Mouse (Mus musculus) embryonic facial prominence, embryonic 12.5 days (tissue): ENCODE results near the gene Alox5. TPM values are rescaled to one million over a fixed set of nuclear protein-coding genes. Genes with fewer than 3 reads are reported as not detected.

Experiments used
- ATAC-seq: fragments of 200-750 bp; cut with Nextera tagmentation; 2 replicates; pipeline ENCODE4 v1.8.0; 2017; ENCODE audit not compliant: insufficient number of reproducible peaks, insufficient read depth, low FRiP score, low TSS enrichment
- H3K27ac ChIP-seq: fragments of 300-500 bp; sonication (generic); 2 replicates; pipeline ENCODE4 v1.5.1; 2016; ENCODE audit warnings: mild to moderate bottlenecking
- H3K27me3 ChIP-seq: fragments of 300-500 bp; sonication (generic); 2 replicates; pipeline ENCODE4 v1.6.1; 2016; ENCODE audit warnings: mild to moderate bottlenecking, moderate library complexity
- H3K36me3 ChIP-seq: fragments of 300-500 bp; sonication (generic); 2 replicates; pipeline ENCODE4 v1.6.1; 2016; ENCODE audit warnings: mild to moderate bottlenecking
- H3K4me1 ChIP-seq: fragments of 300-500 bp; sonication (generic); 2 replicates; pipeline ENCODE4 v1.6.1; 2016
- H3K4me2 ChIP-seq: fragments of 300-500 bp; sonication (generic); replicated peaks from 2 replicates; pipeline ENCODE4 v1.6.1; 2016; ENCODE audit warnings: mild to moderate bottlenecking, moderate library complexity
- H3K4me3 ChIP-seq: fragments of 300-500 bp; sonication (generic); 2 replicates; pipeline ENCODE4 v1.5.1; 2016; ENCODE audit warnings: mild to moderate bottlenecking
- H3K9ac ChIP-seq: fragments of 300-500 bp; sonication (generic); 2 replicates; pipeline ENCODE4 v1.6.1; 2016; ENCODE audit warnings: mild to moderate bottlenecking, moderate library complexity
- H3K9me3 ChIP-seq: fragments of 300-500 bp; sonication (generic); 2 replicates; pipeline ENCODE4 v1.6.1; 2016; ENCODE audit warnings: mild to moderate bottlenecking, moderate library complexity
- WGBS: fragments of 180-500 bp; shearing (Covaris S2); methylation state at CpG from one replicate; pipeline ENCODE4 v1.1.7; 2016; 5-methylcytosine and 5-hydroxymethylcytosine counted together
- polyA plus RNA-seq: library from polyadenylated mRNA; unstranded; fragments of >200 nt; fragmentation: Nextera tagmentation; extraction: Ambion mirVana; gene quantifications from 2 replicates; pipeline ENCODE4 v1.2.1, GENCODE M21; 2016

Gene Alox5
- polyA plus RNA-seq, 1 experiment from 2014 or later, result 0.92 TPM

GRCm38 (mm10) chr6:116416000-116416552, 44.9 kb downstream of the Alox5 start:
- no peak overlapping the region for H3K27ac ChIP-seq
- H3K9me3 ChIP-seq, result no peaks in the 10 kb centered on the region
- H3K36me3 ChIP-seq, result no peaks in the 10 kb centered on the region
- H3K27me3 ChIP-seq, result no peaks in the 10 kb centered on the region
- no peaks in the 10 kb centered on the region for H3K4me1 ChIP-seq
- 84% methylated on average over 6 of the region's 6 CpGs for WGBS
- no peak overlapping the region for H3K9ac ChIP-seq
- no peak for ATAC-seq
- no peak overlapping the region for H3K4me2 ChIP-seq
- H3K4me3 ChIP-seq, result no peak overlapping the region

GRCm38 (mm10) chr6:116415126-116415676, 45.8 kb downstream of the Alox5 start:
- Histone ChIP-seq H3K4me2 (no peak overlapping the region), H3K4me1 (no peaks in the 10 kb centered on the region), H3K27me3 (no peaks in the 10 kb centered on the region), H3K27ac (no peak overlapping the region), H3K36me3 (peaks cover 4% of the 10 kb centered on the region; the same call in 1 of the 2 replicates), H3K9ac (no peak overlapping the region), H3K9me3 (no peaks in the 10 kb centered on the region), H3K4me3 (no peak overlapping the region)
- 76% methylated on average over 12 of the region's 12 CpGs for WGBS
- ATAC-seq, result no peak

- H3K27ac ChIP-seq, result no peak overlapping the region
- H3K9ac ChIP-seq, result no peak overlapping the region
- WGBS, result 93% methylated on average over 14 of the region's 14 CpGs
- no peaks in the 10 kb centered on the region for H3K27me3 ChIP-seq
- H3K36me3 ChIP-seq, result peaks cover 4% of the 10 kb centered on the region; the same call in 1 of the 2 replicates
- no peak overlapping the region for H3K4me2 ChIP-seq
- no peaks in the 10 kb centered on the region for H3K9me3 ChIP-seq
- H3K4me1 ChIP-seq, result no peaks in the 10 kb centered on the region
- ATAC-seq, result no peak
- H3K4me3 ChIP-seq, result no peak overlapping the region
Measured at GRCm38 (mm10) chr6:116412546-116413325, 48.2 kb downstream of the Alox5 start.

- Histone ChIP-seq H3K4me1 (no peaks in the 10 kb centered on the region), H3K36me3 (peaks cover 4% of the 10 kb centered on the region; the same call in 1 of the 2 replicates), H3K27ac (no peak overlapping the region), H3K9ac (no peak overlapping the region), H3K4me3 (no peak overlapping the region), H3K9me3 (no peaks in the 10 kb centered on the region), H3K27me3 (no peaks in the 10 kb centered on the region), H3K4me2 (no peak overlapping the region)
- WGBS, result 82% methylated on average over 3 of the region's 3 CpGs
- ATAC-seq, result no peak
Measured at GRCm38 (mm10) chr6:116411716-116412115, 49.3 kb downstream of the Alox5 start.

GRCm38 (mm10) chr6:116410436-116410835, 50.5 kb downstream of the Alox5 start:
- Histone ChIP-seq H3K4me2 (no peak overlapping the region), H3K27ac (no peak overlapping the region), H3K4me1 (no peaks in the 10 kb centered on the region), H3K36me3 (peaks cover 4% of the 10 kb centered on the region; the same call in 1 of the 2 replicates), H3K9ac (no peak overlapping the region), H3K27me3 (no peaks in the 10 kb centered on the region), H3K4me3 (no peak overlapping the region), H3K9me3 (no peaks in the 10 kb centered on the region)
- ATAC-seq, result no peak
- 97% methylated on average over 10 of the region's 10 CpGs for WGBS

- no peaks in the 10 kb centered on the region for H3K27me3 ChIP-seq
- H3K4me1 ChIP-seq, result no peaks in the 10 kb centered on the region
- H3K4me2 ChIP-seq, result no peak overlapping the region
- ATAC-seq, result no peak
- no peaks in the 10 kb centered on the region for H3K9me3 ChIP-seq
- no peak overlapping the region for H3K27ac ChIP-seq
- peaks cover 4% of the 10 kb centered on the region; the same call in 1 of the 2 replicates for H3K36me3 ChIP-seq
- H3K9ac ChIP-seq, result no peak overlapping the region
- no peak overlapping the region for H3K4me3 ChIP-seq
- WGBS, result 76% methylated on average over 6 of the region's 6 CpGs
Measured at GRCm38 (mm10) chr6:116407956-116408657, 52.9 kb downstream of the Alox5 start.

GRCm38 (mm10) chr6:116407216-116407615, 53.8 kb downstream of the Alox5 start:
- Histone ChIP-seq H3K4me3 (no peak overlapping the region), H3K9ac (no peak overlapping the region), H3K27ac (no peak overlapping the region), H3K27me3 (no peaks in the 10 kb centered on the region), H3K36me3 (peaks cover 4% of the 10 kb centered on the region; the same call in 1 of the 2 replicates), H3K4me2 (no peak overlapping the region), H3K4me1 (no peaks in the 10 kb centered on the region), H3K9me3 (no peaks in the 10 kb centered on the region)
- WGBS, result 86% methylated on average over 4 of the region's 4 CpGs
- no peak for ATAC-seq

- Histone ChIP-seq H3K27me3 (no peaks in the 10 kb centered on the region), H3K4me1 (no peaks in the 10 kb centered on the region), H3K9ac (no peak overlapping the region), H3K4me3 (no peak overlapping the region), H3K27ac (no peak overlapping the region), H3K36me3 (peaks cover 4% of the 10 kb centered on the region; the same call in 1 of the 2 replicates), H3K4me2 (no peak overlapping the region), H3K9me3 (no peaks in the 10 kb centered on the region)
- WGBS, result 60% methylated on average over 5 of the region's 5 CpGs
- ATAC-seq, result no peak
Measured at GRCm38 (mm10) chr6:116406680-116407079, 54.3 kb downstream of the Alox5 start.

GRCm38 (mm10) chr6:116406152-116406551, 54.8 kb downstream of the Alox5 start:
- no peak overlapping the region for H3K4me2 ChIP-seq
- 72% methylated on average over 2 of the region's 2 CpGs for WGBS
- ATAC-seq, result no peak
- H3K4me1 ChIP-seq, result no peaks in the 10 kb centered on the region
- H3K4me3 ChIP-seq, result no peak overlapping the region
- no peaks in the 10 kb centered on the region for H3K27me3 ChIP-seq
- H3K36me3 ChIP-seq, result peaks cover 4% of the 10 kb centered on the region; the same call in 1 of the 2 replicates
- no peaks in the 10 kb centered on the region for H3K9me3 ChIP-seq
- H3K27ac ChIP-seq, result no peak overlapping the region
- no peak overlapping the region for H3K9ac ChIP-seq

GRCm38 (mm10) chr6:116405715-116406114, 55.3 kb downstream of the Alox5 start:
- no peak for ATAC-seq
- no peaks in the 10 kb centered on the region for H3K27me3 ChIP-seq
- no peaks in the 10 kb centered on the region for H3K9me3 ChIP-seq
- no peaks in the 10 kb centered on the region for H3K4me1 ChIP-seq
- H3K36me3 ChIP-seq, result peaks cover 4% of the 10 kb centered on the region; the same call in 1 of the 2 replicates
- 83% methylated on average over 5 of the region's 5 CpGs for WGBS
- H3K4me3 ChIP-seq, result no peak overlapping the region
- no peak overlapping the region for H3K4me2 ChIP-seq
- H3K9ac ChIP-seq, result no peak overlapping the region
- H3K27ac ChIP-seq, result no peak overlapping the region

- peaks cover under 1% of the 10 kb centered on the region; the same call in 1 of the 2 replicates for H3K36me3 ChIP-seq
- H3K4me1 ChIP-seq, result no peaks in the 10 kb centered on the region
- ATAC-seq, result no peak; the same call in 1 of the 2 replicates
- H3K27ac ChIP-seq, result no peak overlapping the region
- no peaks in the 10 kb centered on the region for H3K9me3 ChIP-seq
- H3K27me3 ChIP-seq, result no peaks in the 10 kb centered on the region
- no peak overlapping the region for H3K4me2 ChIP-seq
- 83% methylated on average over 9 of the region's 9 CpGs for WGBS
- H3K9ac ChIP-seq, result no peak overlapping the region
- H3K4me3 ChIP-seq, result no peak overlapping the region
Measured at GRCm38 (mm10) chr6:116405243-116405642, 55.7 kb downstream of the Alox5 start.
